Mouse (Mus musculus) stomach, embryonic 16.5 days (tissue): ENCODE measurements around the gene Btbd16. TPM values are rescaled to one million over a fixed set of nuclear protein-coding genes. Genes with fewer than 3 reads are reported as not detected.

ENCODE experiments used
- ATAC-seq: fragments of 200-750 bp; cut with Nextera tagmentation; 2 replicates; pipeline ENCODE4 v1.8.0; 2017; ENCODE audit warnings: moderate number of reproducible peaks, moderate TSS enrichment; ENCODE audit not compliant: insufficient read depth, low FRiP score
- H3K27ac ChIP-seq: fragments of 300-500 bp; sonication (generic); 2 replicates; pipeline ENCODE4 v1.5.1; 2014; ENCODE audit warnings: low read length
- H3K27me3 ChIP-seq: fragments of 300-500 bp; sonication (generic); 2 replicates; pipeline ENCODE4 v1.6.1; 2014; ENCODE audit warnings: low read length, control low read depth, mixed read lengths; ENCODE audit not compliant: control insufficient read depth, insufficient read depth
- H3K36me3 ChIP-seq: fragments of 300-500 bp; sonication (generic); 2 replicates; pipeline ENCODE4 v1.6.1; 2014; ENCODE audit warnings: low read length; ENCODE audit not compliant: control insufficient read depth, insufficient read depth
- H3K4me1 ChIP-seq: fragments of 300-500 bp; sonication (generic); 2 replicates; pipeline ENCODE4 v1.6.1; 2014; ENCODE audit warnings: low read length, control low read depth, mixed read lengths; ENCODE audit not compliant: control insufficient read depth, insufficient read depth
- H3K4me2 ChIP-seq: fragments of 300-500 bp; sonication (generic); 2 replicates; pipeline ENCODE4 v1.6.1; 2014; ENCODE audit warnings: low read depth, low read length, mixed read lengths
- H3K4me3 ChIP-seq: fragments of 300-500 bp; sonication (generic); replicated peaks from 2 replicates; pipeline ENCODE4 v1.5.1; 2014; ENCODE audit warnings: mild to moderate bottlenecking, low read length
- H3K9ac ChIP-seq: fragments of 300-500 bp; sonication (generic); 2 replicates; pipeline ENCODE4 v1.6.1; 2014; ENCODE audit warnings: low read length
- H3K9me3 ChIP-seq: fragments of 300-500 bp; sonication (generic); replicated peaks from 2 replicates; pipeline ENCODE4 v1.6.1; 2016; ENCODE audit warnings: low read length, control low read depth; ENCODE audit not compliant: control insufficient read depth
- WGBS: fragments of 180-500 bp; shearing (Covaris S2); extraction: QIAGEN DNeasy Blood & Tissue Kit; methylation state at CpG from one replicate; pipeline ENCODE4 v1.1.7; 2014; 5-methylcytosine and 5-hydroxymethylcytosine counted together
- polyA plus RNA-seq: library from polyadenylated mRNA; unstranded; fragments of >200 nt; fragmentation: Nextera tagmentation; extraction: Ambion mirVana; gene quantifications from 2 replicates; pipeline ENCODE4 v1.2.1, GENCODE M21; 2015

The Btbd16 gene
- polyA plus RNA-seq, 1 experiment from 2014 or later: 0.14 TPM

GRCm38 (mm10) chr7:130801811-130802210 lies 27.9 kb downstream of the Btbd16 start:
- no peaks in the 10 kb centered on the region for H3K36me3 ChIP-seq
- H3K27ac ChIP-seq: no peak overlapping the region
- H3K4me2 ChIP-seq: no peak overlapping the region
- H3K27me3 ChIP-seq: no peaks in the 10 kb centered on the region
- H3K9me3 ChIP-seq: no peaks in the 10 kb centered on the region
- no peak overlapping the region for H3K4me3 ChIP-seq
- no peak overlapping the region for H3K9ac ChIP-seq
- no peak for ATAC-seq
- 84% methylated on average over 4 of the region's 4 CpGs for WGBS
- H3K4me1 ChIP-seq: 0 out of 2 replicates have a peak, but pooled peaks cover 5% of the 10 kb centered on the region

- H3K4me3 ChIP-seq: no peak overlapping the region
- WGBS: 78% methylated on average over 8 of the region's 8 CpGs
- H3K4me1 ChIP-seq: peaks cover 17% of the 10 kb centered on the region
- no peaks in the 10 kb centered on the region for H3K27me3 ChIP-seq
- H3K27ac ChIP-seq: no peak overlapping the region; the same call in 1 of the 2 replicates
- no peak overlapping the region for H3K4me2 ChIP-seq
- H3K9me3 ChIP-seq: no peaks in the 10 kb centered on the region
- no peak overlapping the region for H3K9ac ChIP-seq
- H3K36me3 ChIP-seq: no peaks in the 10 kb centered on the region
- no peak for ATAC-seq
Observed at GRCm38 (mm10) chr7:130803251-130803825, 29.5 kb downstream of the Btbd16 start.

- Histone ChIP-seq H3K27me3 (no peaks in the 10 kb centered on the region), H3K4me1 (peaks cover 24% of the 10 kb centered on the region), H3K9me3 (no peaks in the 10 kb centered on the region), H3K36me3 (no peaks in the 10 kb centered on the region), H3K27ac (no peak overlapping the region), H3K9ac (no peak overlapping the region), H3K4me2 (no peak overlapping the region), H3K4me3 (no peak overlapping the region)
- no peak for ATAC-seq
- WGBS: 87% methylated on average over 5 of the region's 5 CpGs
Observed at GRCm38 (mm10) chr7:130804991-130805390, 31.1 kb downstream of the Btbd16 start.

- 40% methylated on average over 8 of the region's 8 CpGs for WGBS
- H3K27ac ChIP-seq: peak overlapping the region; percentile 55; the same call in 1 of the 2 replicates
- H3K4me3 ChIP-seq: no peak overlapping the region
- H3K9me3 ChIP-seq: no peaks in the 10 kb centered on the region
- H3K9ac ChIP-seq: no peak overlapping the region
- H3K4me2 ChIP-seq: no peak overlapping the region
- no peaks in the 10 kb centered on the region for H3K36me3 ChIP-seq
- H3K27me3 ChIP-seq: no peaks in the 10 kb centered on the region
- H3K4me1 ChIP-seq: peaks cover 18% of the 10 kb centered on the region
- peak; percentile 78 for ATAC-seq
Observed at GRCm38 (mm10) chr7:130807749-130808148, 33.9 kb downstream of the Btbd16 start.

- no peak for ATAC-seq
Observed at GRCm38 (mm10) chr7:130808694-130809093, 34.8 kb downstream of the Btbd16 start.

GRCm38 (mm10) chr7:130810238-130810637 lies 36.4 kb downstream of the Btbd16 start:
- WGBS: 64% methylated on average over 4 of the region's 4 CpGs
- no peak for ATAC-seq

More at GRCm38 (mm10) chr7:130808694-130809093, 34.8 kb downstream of the Btbd16 start:
- Histone ChIP-seq H3K27ac (peak overlapping the region; percentile 55; the same call in 1 of the 2 replicates), H3K4me3 (no peak overlapping the region), H3K9ac (no peak overlapping the region), H3K4me1 (peaks cover 18% of the 10 kb centered on the region), H3K27me3 (no peaks in the 10 kb centered on the region), H3K4me2 (0 out of 2 replicates have a peak overlapping the region, but pooled peaks have one; percentile 5), H3K36me3 (no peaks in the 10 kb centered on the region), H3K9me3 (no peaks in the 10 kb centered on the region)
- WGBS: 12% methylated on average over 6 of the region's 6 CpGs

GRCm38 (mm10) chr7:130812407-130812806 lies 38.5 kb downstream of the Btbd16 start:
- Histone ChIP-seq H3K9me3 (no peaks in the 10 kb centered on the region), H3K27me3 (no peaks in the 10 kb centered on the region), H3K27ac (no peak overlapping the region), H3K4me1 (peaks cover 16% of the 10 kb centered on the region), H3K4me3 (no peak overlapping the region), H3K36me3 (no peaks in the 10 kb centered on the region), H3K9ac (no peak overlapping the region), H3K4me2 (no peak overlapping the region)
- WGBS: 46% methylated on average over 16 of the region's 16 CpGs
- no peak for ATAC-seq

More at GRCm38 (mm10) chr7:130810238-130810637, 36.4 kb downstream of the Btbd16 start:
- Histone ChIP-seq H3K9ac (no peak overlapping the region), H3K27me3 (no peaks in the 10 kb centered on the region), H3K4me3 (no peak overlapping the region), H3K4me1 (peaks cover 18% of the 10 kb centered on the region), H3K36me3 (no peaks in the 10 kb centered on the region), H3K27ac (no peak overlapping the region), H3K9me3 (no peaks in the 10 kb centered on the region), H3K4me2 (no peak overlapping the region)

GRCm38 (mm10) chr7:130815601-130816000 lies 41.7 kb downstream of the Btbd16 start:
- 93% methylated on average over 10 of the region's 10 CpGs for WGBS
- Histone ChIP-seq H3K4me1 (no peaks in the 10 kb centered on the region; the same call in 1 of the 2 replicates), H3K4me3 (no peak overlapping the region), H3K36me3 (no peaks in the 10 kb centered on the region), H3K9ac (no peak overlapping the region), H3K9me3 (no peaks in the 10 kb centered on the region), H3K27me3 (no peaks in the 10 kb centered on the region), H3K4me2 (no peak overlapping the region), H3K27ac (no peak overlapping the region)
- ATAC-seq: no peak

GRCm38 (mm10) chr7:130816243-130816642 lies 42.4 kb downstream of the Btbd16 start:
- H3K4me2 ChIP-seq: no peak overlapping the region
- no peak overlapping the region for H3K9ac ChIP-seq
- no peaks in the 10 kb centered on the region; the same call in 1 of the 2 replicates for H3K4me1 ChIP-seq
- 79% methylated on average over 7 of the region's 7 CpGs for whole genome bisulfite sequencing
- no peaks in the 10 kb centered on the region for H3K36me3 ChIP-seq
- ATAC-seq: no peak
- H3K4me3 ChIP-seq: no peak overlapping the region
- H3K27ac ChIP-seq: no peak overlapping the region
- no peaks in the 10 kb centered on the region for H3K27me3 ChIP-seq
- no peaks in the 10 kb centered on the region for H3K9me3 ChIP-seq
